Mouse (Mus musculus): ENCODE results near the gene Plgrkt. TPM values are rescaled to one million over a fixed set of nuclear protein-coding genes. Genes with fewer than 3 reads are reported as not detected.

Gene Plgrkt
- polyA plus RNA-seq, 1 experiment from 2014 or later: 147 TPM

- Histone ChIP-seq H3K9ac (ENCODE audit: low read depth, low read length) (no peak overlapping the region), H3K4me2 (replicated peaks; ENCODE audit: low read depth) (no peak overlapping the region), H3K4me3 (ENCODE audit: low read depth, low read length) (no peak overlapping the region), H3K9me3 (ENCODE audit: control insufficient read depth) (no peaks in the 10 kb centered on the region), H3K4me1 (replicated peaks; ENCODE audit: control insufficient read depth, insufficient read depth, low read length) (0 out of 2 replicates have a peak, but pooled peaks cover 5% of the 10 kb centered on the region), H3K36me3 (ENCODE audit: control insufficient read depth, insufficient read depth) (no peaks in the 10 kb centered on the region), H3K27me3 (replicated peaks; ENCODE audit: control insufficient read depth, insufficient read depth, low read length) (no peaks in the 10 kb centered on the region), H3K27ac (ENCODE audit: low read depth, low read length) (no peak overlapping the region)
- 82% methylated on average over 13 of the region's 13 CpGs for WGBS
- no peak for ATAC-seq
- TF ChIP-seq CTCF (IDR thresholded peaks at IDR 0.05; ENCODE audit: low read depth): no peak
Observed at GRCm38 (mm10) chr19:29326822-29327552, 40.2 kb downstream of the Plgrkt start.

GRCm38 (mm10) chr19:29326396-29326795 is 40.8 kb downstream of the Plgrkt start:
- Histone ChIP-seq H3K4me2 (replicated peaks; ENCODE audit: low read depth) (no peak overlapping the region), H3K9ac (ENCODE audit: low read depth, low read length) (no peak overlapping the region), H3K9me3 (ENCODE audit: control insufficient read depth) (no peaks in the 10 kb centered on the region), H3K36me3 (ENCODE audit: control insufficient read depth, insufficient read depth) (no peaks in the 10 kb centered on the region), H3K4me3 (ENCODE audit: low read depth, low read length) (no peak overlapping the region), H3K27me3 (replicated peaks; ENCODE audit: control insufficient read depth, insufficient read depth, low read length) (no peaks in the 10 kb centered on the region), H3K27ac (ENCODE audit: low read depth, low read length) (no peak overlapping the region), H3K4me1 (replicated peaks; ENCODE audit: control insufficient read depth, insufficient read depth, low read length) (0 out of 2 replicates have a peak, but pooled peaks cover 5% of the 10 kb centered on the region)
- TF ChIP-seq CTCF (IDR thresholded peaks at IDR 0.05; ENCODE audit: low read depth): no peak
- 89% methylated on average over 4 of the region's 4 CpGs for WGBS
- ATAC-seq: no peak

GRCm38 (mm10) chr19:29325852-29326180 is 41.4 kb downstream of the Plgrkt start:
- Histone ChIP-seq H3K4me2 (replicated peaks; ENCODE audit: low read depth) (peak overlapping the region; percentile 69), H3K4me3 (ENCODE audit: low read depth, low read length) (peak overlapping the region; percentile 38; the same call in 1 of the 2 replicates), H3K9me3 (ENCODE audit: control insufficient read depth) (no peaks in the 10 kb centered on the region), H3K27ac (ENCODE audit: low read depth, low read length) (no peak overlapping the region), H3K4me1 (replicated peaks; ENCODE audit: control insufficient read depth, insufficient read depth, low read length) (0 out of 2 replicates have a peak, but pooled peaks cover 5% of the 10 kb centered on the region), H3K9ac (ENCODE audit: low read depth, low read length) (no peak overlapping the region), H3K36me3 (ENCODE audit: control insufficient read depth, insufficient read depth) (no peaks in the 10 kb centered on the region), H3K27me3 (replicated peaks; ENCODE audit: control insufficient read depth, insufficient read depth, low read length) (no peaks in the 10 kb centered on the region)
- TF ChIP-seq CTCF (IDR thresholded peaks at IDR 0.05; ENCODE audit: low read depth): no peak
- ATAC-seq: no peak
- WGBS: 41% methylated on average over 9 of the region's 9 CpGs

GRCm38 (mm10) chr19:29325053-29325851 is 41.9 kb downstream of the Plgrkt start, which contains the start of gene Insl6:
Gene Insl6, minus strand, starts transcription at chr19:29325356.
- peak within 1 kb of the TSS; percentile 42 for H3K9ac ChIP-seq (ENCODE audit: low read depth, low read length)
- H3K4me1 ChIP-seq (replicated peaks; ENCODE audit: control insufficient read depth, insufficient read depth, low read length): 0 out of 2 replicates have a peak, but pooled peaks cover 5% of the 10 kb centered on the region
- ATAC-seq: peak; percentile 97
- H3K27ac ChIP-seq (ENCODE audit: low read depth, low read length): peak within 1 kb of the TSS; percentile 64
- no peaks in the 10 kb centered on the region for H3K27me3 ChIP-seq (replicated peaks; ENCODE audit: control insufficient read depth, insufficient read depth, low read length)
- no peak for TF ChIP-seq CTCF (IDR thresholded peaks at IDR 0.05; ENCODE audit: low read depth)
- H3K4me3 ChIP-seq (ENCODE audit: low read depth, low read length): peak within 1 kb of the TSS; percentile 38
- no peaks in the 10 kb centered on the region for H3K36me3 ChIP-seq (ENCODE audit: control insufficient read depth, insufficient read depth)
- H3K9me3 ChIP-seq (ENCODE audit: control insufficient read depth): no peaks in the 10 kb centered on the region
- H3K4me2 ChIP-seq (replicated peaks; ENCODE audit: low read depth): peak within 1 kb of the TSS; percentile 69
- 2% methylated on average over 31 of the region's 31 CpGs for WGBS

- Histone ChIP-seq H3K27ac (ENCODE audit: low read depth, low read length) (no peak overlapping the region), H3K9me3 (ENCODE audit: control insufficient read depth) (no peaks in the 10 kb centered on the region), H3K27me3 (replicated peaks; ENCODE audit: control insufficient read depth, insufficient read depth, low read length) (no peaks in the 10 kb centered on the region), H3K4me1 (replicated peaks; ENCODE audit: control insufficient read depth, insufficient read depth, low read length) (0 out of 2 replicates have a peak, but pooled peaks cover 5% of the 10 kb centered on the region), H3K36me3 (ENCODE audit: control insufficient read depth, insufficient read depth) (no peaks in the 10 kb centered on the region), H3K9ac (ENCODE audit: low read depth, low read length) (no peak overlapping the region), H3K4me2 (replicated peaks; ENCODE audit: low read depth) (peak overlapping the region; percentile 69), H3K4me3 (ENCODE audit: low read depth, low read length) (no peak overlapping the region)
- no peak for TF ChIP-seq CTCF (IDR thresholded peaks at IDR 0.05; ENCODE audit: low read depth)
- 56% methylated on average over 8 of the region's 8 CpGs for WGBS
- no peak for ATAC-seq
Observed at GRCm38 (mm10) chr19:29323416-29324049, 43.7 kb downstream of the Plgrkt start.

- TF ChIP-seq CTCF (IDR thresholded peaks at IDR 0.05; ENCODE audit: low read depth): no peak
Observed at GRCm38 (mm10) chr19:29312661-29313060, 54.5 kb downstream of the Plgrkt start.

More at GRCm38 (mm10) chr19:29312661-29313060, 54.5 kb downstream of the Plgrkt start:
- H3K9me3 ChIP-seq (ENCODE audit: control insufficient read depth): no peaks in the 10 kb centered on the region
- no peaks in the 10 kb centered on the region for H3K4me1 ChIP-seq (replicated peaks; ENCODE audit: control insufficient read depth, insufficient read depth, low read length)
- H3K4me2 ChIP-seq (replicated peaks; ENCODE audit: low read depth): no peak overlapping the region
- H3K4me3 ChIP-seq (ENCODE audit: low read depth, low read length): no peak overlapping the region
- ATAC-seq: no peak
- H3K27ac ChIP-seq (ENCODE audit: low read depth, low read length): no peak overlapping the region
- peaks cover 30% of the 10 kb centered on the region for H3K36me3 ChIP-seq (ENCODE audit: control insufficient read depth, insufficient read depth)
- 66% methylated on average over 7 of the region's 7 CpGs for WGBS
- H3K9ac ChIP-seq (ENCODE audit: low read depth, low read length): no peak overlapping the region
- no peaks in the 10 kb centered on the region for H3K27me3 ChIP-seq (replicated peaks; ENCODE audit: control insufficient read depth, insufficient read depth, low read length)
